Mouse (Mus musculus) erythroid progenitor cell, adult 5-6 weeks (primary cell): ENCODE data around the gene Ugt1a8. TPM values are rescaled to one million over a fixed set of nuclear protein-coding genes. Genes with fewer than 3 reads are reported as not detected.

ENCODE experiments used
- ATAC-seq: replicated peaks from 2 replicates; pipeline ENCODE4 v1.8.0; 2016; ENCODE audit warnings: moderate number of reproducible peaks, mild to moderate bottlenecking, moderate TSS enrichment, inconsistent platforms; ENCODE audit not compliant: poor library complexity, low FRiP score, severe bottlenecking
- total RNA-seq, 2 experiments: library from RNA; stranded (forward) in 1 of 2; stranded (reverse) in 1 of 2; fragments of 150-400 nt in 1 of 2; fragments of 186-747, 209-891 nt in 1 of 2; gene quantifications; 2 replicates each; pipeline versions ENCODE4 v1.2.3 to v1.2.4; 2015 to 2017; ENCODE audit warnings: low replicate concordance in 2 of 2

Ugt1a8 gene
- total RNA-seq, 2 experiments from 2014 or later, result not detected

- no peak for ATAC-seq
Observed at GRCm38 (mm10) chr1:88230981-88231802, 143.6 kb downstream of the Ugt1a8 start.

GRCm38 (mm10) chr1:88231803-88232499 lies 144.3 kb downstream of the Ugt1a8 start:
- ATAC-seq, result no peak

- ATAC-seq, result no peak
Observed at GRCm38 (mm10) chr1:88232664-88233380, 145.2 kb downstream of the Ugt1a8 start.

GRCm38 (mm10) chr1:88233421-88234247 lies 146.0 kb downstream of the Ugt1a8 start:
- ATAC-seq, result no peak

DNA sequence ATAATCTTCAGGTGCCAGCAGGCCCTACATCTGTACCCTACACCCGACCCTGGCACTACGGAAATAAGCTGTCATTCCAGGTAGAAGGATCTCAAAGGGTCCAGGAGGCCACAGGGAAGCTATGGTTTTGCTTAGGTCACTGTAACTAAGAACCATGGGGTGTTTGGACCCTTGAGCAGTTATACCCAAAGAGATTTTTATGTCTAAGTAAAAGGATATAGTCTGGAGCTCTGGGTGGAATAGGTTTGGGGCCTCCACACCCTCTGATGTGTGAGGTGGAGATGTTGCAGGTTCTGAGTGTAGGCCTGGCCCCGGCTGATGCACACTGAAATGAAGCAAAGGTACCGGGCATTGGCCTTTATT lies 146.6 kb downstream of the Ugt1a8 start:
- ATAC-seq, result no peak

DNA sequence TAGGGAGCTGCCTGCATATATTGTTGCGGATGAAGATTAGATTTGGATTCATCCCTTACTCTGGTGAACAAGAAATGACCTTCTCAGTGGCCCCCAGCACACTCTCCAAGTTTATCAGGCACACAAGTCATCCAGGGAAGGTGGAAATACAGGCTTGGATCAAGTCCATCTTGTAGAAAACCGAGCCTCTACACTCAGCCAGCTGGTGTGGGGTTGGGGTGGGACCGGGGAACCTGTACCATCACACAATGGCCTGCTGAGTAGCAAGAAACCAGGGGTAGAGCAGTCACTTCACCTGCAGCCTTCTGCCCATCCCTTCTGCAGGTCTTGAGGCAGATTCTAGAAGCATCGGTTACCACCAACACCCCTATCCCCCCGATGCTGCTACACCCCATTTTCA lies 147.0 kb downstream of the Ugt1a8 start:
- no peak for ATAC-seq

- no peak; the same call in 1 of the 2 replicates for ATAC-seq
Observed at GRCm38 (mm10) chr1:88235046-88235893, 147.7 kb downstream of the Ugt1a8 start.

GRCm38 (mm10) chr1:88235894-88236415 lies 148.3 kb downstream of the Ugt1a8 start:
- no peak for ATAC-seq

- no peak for ATAC-seq
Observed at GRCm38 (mm10) chr1:88237311-88237710, 149.7 kb downstream of the Ugt1a8 start.

DNA sequence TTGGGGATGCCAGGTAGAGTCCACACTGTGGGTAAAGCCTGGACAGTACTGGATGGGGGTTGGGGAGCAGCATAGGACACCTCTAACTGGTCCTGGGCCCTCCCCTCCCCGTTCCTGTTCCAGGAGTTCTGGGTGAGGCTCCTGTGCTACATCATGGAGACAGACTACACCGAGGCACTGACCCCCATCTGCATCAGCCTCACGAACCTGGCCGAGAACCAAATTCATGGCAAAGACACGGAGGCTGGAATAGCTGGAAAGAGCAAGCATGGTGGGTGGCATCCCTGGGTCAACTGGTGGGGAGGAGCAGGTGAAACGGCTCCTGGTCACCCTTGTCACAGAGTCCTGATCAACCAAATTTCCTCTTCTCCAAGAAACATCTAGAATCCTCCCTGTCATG lies 151.2 kb downstream of the Ugt1a8 start:
- no peak for ATAC-seq

DNA sequence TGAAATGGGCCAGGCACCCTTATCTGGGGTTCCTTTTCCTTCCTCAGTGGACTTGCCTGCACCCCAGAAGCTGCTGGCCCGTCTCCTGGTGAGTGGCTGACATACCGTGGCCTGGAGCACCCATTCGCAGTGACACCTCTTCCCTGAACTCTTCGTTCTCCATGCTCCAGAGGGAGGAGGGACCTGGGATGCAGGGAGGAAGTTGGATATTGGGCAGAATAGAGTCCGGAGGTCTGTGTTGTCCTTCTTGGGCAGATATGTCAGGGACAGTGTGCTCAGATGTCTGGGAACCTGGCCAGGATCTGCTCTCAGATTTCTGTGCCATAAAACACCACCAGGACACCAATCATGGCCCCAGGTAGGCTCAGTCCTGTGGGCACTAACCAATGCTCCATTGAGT lies 152.5 kb downstream of the Ugt1a8 start:
- ATAC-seq, result no peak

- ATAC-seq, result no peak
Observed at GRCm38 (mm10) chr1:88240579-88240978, 153.0 kb downstream of the Ugt1a8 start.

DNA sequence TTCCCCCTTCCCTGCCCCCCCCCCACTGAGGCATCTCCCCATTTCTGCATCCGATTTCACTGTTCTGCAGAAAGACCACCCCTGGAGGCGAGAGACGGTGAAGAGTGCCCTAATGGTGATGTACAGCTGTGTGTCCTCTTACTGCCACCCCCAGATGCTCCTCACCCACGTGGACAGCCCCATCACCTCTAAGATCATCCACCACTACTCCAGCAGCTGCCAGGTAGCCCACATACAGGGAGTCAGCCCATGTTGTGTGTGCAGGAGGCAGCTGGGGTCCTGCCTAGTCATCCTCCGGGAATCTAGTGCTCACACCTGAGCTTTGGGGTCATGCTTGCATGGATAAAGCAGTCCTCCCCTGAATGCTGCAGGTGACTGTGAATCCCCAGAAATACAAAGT lies 156.2 kb downstream of the Ugt1a8 start:
- no peak for ATAC-seq

DNA sequence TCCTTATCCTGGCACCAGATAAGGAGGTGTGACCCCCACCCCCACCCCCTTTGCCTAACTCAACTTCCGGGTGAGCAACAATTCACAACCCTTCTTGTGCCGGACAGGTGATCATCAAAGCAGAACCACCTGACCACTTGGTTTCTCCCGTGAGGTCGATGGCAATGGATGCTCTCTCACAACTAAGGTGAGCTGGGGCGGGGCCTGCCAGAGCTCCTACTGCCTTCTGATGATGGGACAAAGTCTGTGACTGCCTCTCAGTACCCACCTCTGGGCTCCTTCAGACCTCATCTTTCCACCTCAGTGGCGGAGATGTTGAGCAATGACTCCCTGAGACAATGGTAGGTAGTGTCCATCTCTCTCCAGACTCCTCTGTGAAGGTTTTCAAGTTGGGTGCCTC lies 158.3 kb downstream of the Ugt1a8 start:
- ATAC-seq, result no peak

GRCm38 (mm10) chr1:88246386-88246785 lies 158.8 kb downstream of the Ugt1a8 start:
- ATAC-seq, result no peak

GRCm38 (mm10) chr1:88247660-88248059 lies 160.0 kb downstream of the Ugt1a8 start:
- no peak for ATAC-seq

- no peak for ATAC-seq
Observed at GRCm38 (mm10) chr1:88248658-88249057, 161.0 kb downstream of the Ugt1a8 start.

DNA sequence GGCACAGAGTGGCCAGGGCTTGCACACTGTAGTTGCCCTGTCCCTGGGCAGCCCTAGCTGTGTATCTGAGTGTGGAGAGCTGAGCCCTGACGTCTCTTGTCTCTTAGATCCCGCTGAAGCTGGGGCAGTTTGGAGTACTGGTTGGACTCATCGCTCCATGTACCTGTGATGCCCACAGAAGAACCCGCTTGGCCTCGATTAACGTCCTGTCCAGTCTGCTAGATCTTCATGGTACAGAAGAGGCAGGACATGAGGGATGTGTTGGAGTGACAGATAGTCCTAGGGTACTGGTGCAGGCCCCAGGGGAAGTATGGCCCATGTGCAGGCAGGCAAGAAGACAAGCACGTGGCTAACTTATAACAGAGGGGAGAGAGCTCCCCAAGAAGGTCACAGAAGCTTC lies 162.0 kb downstream of the Ugt1a8 start:
- ATAC-seq, result no peak

DNA sequence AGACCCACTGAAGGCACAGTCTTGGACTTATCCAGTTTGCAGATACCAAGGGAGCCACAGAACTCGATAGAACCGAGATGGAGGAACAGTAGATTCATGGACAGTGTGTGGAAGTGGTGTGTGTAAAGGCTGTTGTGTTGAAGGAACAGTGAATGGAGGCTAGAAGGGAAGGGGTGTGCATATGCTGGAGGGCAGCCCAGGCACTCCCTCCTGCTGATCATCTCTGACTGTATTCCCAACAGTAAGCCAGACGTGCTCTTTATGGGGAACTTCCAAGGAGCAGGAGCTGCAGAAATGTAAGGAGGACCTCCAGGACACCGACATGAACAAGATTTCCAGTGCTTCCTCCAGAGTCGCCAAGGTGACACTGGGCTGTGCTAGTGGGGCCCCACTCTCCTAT lies 162.4 kb downstream of the Ugt1a8 start:
- no peak for ATAC-seq
